ENCODE assay signal across 9 mouse cellular contexts in genomic region chr16:76803725-76804124, GRCm38 (mm10).
DNase-seq lines count a peak whose midpoint lies in the region; ATAC-seq and TF ChIP-seq lines count a peak whose summit lies in the region.
"Had no signal": no experiment of that assay in that cellular context is flagged by ENCODE, and none has a peak within 500 bp of the region (broad histone marks: within the 10 kb centered on the region; RNA-seq: fewer than 3 reads in every experiment).

No protein-coding gene starts in this region.

- no peaks in the 10 kb centered on the region for H3K36me3 ChIP-seq in G1E (replicated peaks)
- H3K36me3 ChIP-seq: embryonic facial prominence, embryonic 13.5 days; limb, embryonic 12.5 days had no signal

- H3K4me1 ChIP-seq in G1E (ENCODE audit: insufficient read depth, low read depth, low read length), result no peaks in the 10 kb centered on the region
- H3K4me1 ChIP-seq in bone marrow, adult 2 months (ENCODE audit: control insufficient read depth, insufficient read depth, low read length), result no peaks in the 10 kb centered on the region
- H3K4me1 ChIP-seq: embryonic facial prominence, embryonic 13.5 days; limb, embryonic 12.5 days had no signal

- no peak for TF ChIP-seq CTCF in G1E (IDR thresholded peaks at IDR 0.05; ENCODE audit: low read depth, low read length)
- peak; percentile 45 for TF ChIP-seq CTCF in bone marrow, adult 2 months (IDR thresholded peaks at IDR 0.05; ENCODE audit: control insufficient read depth, insufficient read depth, low read length)

- TF ChIP-seq POLR2A in bone marrow, adult 2 months (IDR thresholded peaks at IDR 0.05; ENCODE audit: borderline replicate concordance, control insufficient read depth, low read depth, low read length), result no peak

- no peaks in the 10 kb centered on the region for H3K27me3 ChIP-seq in G1E (ENCODE audit: insufficient read depth, low read length)
- H3K27me3 ChIP-seq: embryonic facial prominence, embryonic 13.5 days; limb, embryonic 12.5 days had no signal

- no peak overlapping the region for H3K27ac ChIP-seq in bone marrow, adult 2 months (ENCODE audit: control insufficient read depth, insufficient read depth, low read depth, low read length, poor library complexity)
- H3K27ac ChIP-seq: embryonic facial prominence, embryonic 13.5 days; limb, embryonic 12.5 days had no signal

- peak; percentile 23 to 45 for DNase-seq in left cerebral cortex, adult 18-20 months (ENCODE audit: low spot score in 2 of 2)
- DNase-seq in left cerebral cortex, adult 11 months (ENCODE audit: low spot score), result no peak
- DNase-seq in G1E (ENCODE audit: low spot score), result no peak
- peak; percentile 48 to 71 for DNase-seq in heart, postnatal 14 days
- peak; percentile 34 for DNase-seq in lung, postnatal 25 days (ENCODE audit: low spot score)
- DNase-seq in thymus, postnatal 25 days, result peak; percentile 30

- intact Hi-C loops in heart, postnatal 14 days (cut with DNase I), result loop anchor here (10.0 kb wide), 1 partner anchor 599 kb away; no protein-coding TSS in a partner anchor

- 42% methylated on average over 3 of the region's 3 CpGs for WGBS in bone marrow, adult 2 months

- peak; percentile 15; the same call in 1 of the 2 replicates for ATAC-seq in G1E (ENCODE audit: extremely low read depth, insufficient number of reproducible peaks, low FRiP score, poor library complexity, severe bottlenecking)

- H3K4me3 ChIP-seq in G1E (ENCODE audit: low read depth, low read length), result no peak overlapping the region
- no peak overlapping the region for H3K4me3 ChIP-seq in bone marrow, adult 2 months (replicated peaks; ENCODE audit: control insufficient read depth, low read depth, low read length)
- H3K4me3 ChIP-seq: embryonic facial prominence, embryonic 13.5 days; limb, embryonic 12.5 days had no signal

- no peaks in the 10 kb centered on the region for H3K9me3 ChIP-seq in G1E (replicated peaks)
- H3K9me3 ChIP-seq: embryonic facial prominence, embryonic 13.5 days; limb, embryonic 12.5 days had no signal

Comparison
In these comparisons a context has a peak if more than half of its experiments do, and no peak if none do; other contexts are left out.
1. DNase-seq: peak in left cerebral cortex, adult 18-20 months (2 of 2), heart, postnatal 14 days (2 of 2), lung, postnatal 25 days (single experiment) and thymus, postnatal 25 days (single experiment); none in left cerebral cortex, adult 11 months (single experiment) and G1E (single experiment).